Mouse (Mus musculus) cerebellum, postnatal 10 days (tissue): ENCODE measurements around the gene Olfr311.

Source experiments
- DNase-seq, 2 experiments: peaks; one replicate each; pipeline ENCODE4 v3.0.0; 2021; ENCODE audit warnings: mixed read lengths in 2 of 2

The Olfr311 gene

GRCm38 (mm10) chr11:58883756-58884155 is 44.7 kb downstream of the Olfr311 start:
- DNase-seq = no peak

DNA sequence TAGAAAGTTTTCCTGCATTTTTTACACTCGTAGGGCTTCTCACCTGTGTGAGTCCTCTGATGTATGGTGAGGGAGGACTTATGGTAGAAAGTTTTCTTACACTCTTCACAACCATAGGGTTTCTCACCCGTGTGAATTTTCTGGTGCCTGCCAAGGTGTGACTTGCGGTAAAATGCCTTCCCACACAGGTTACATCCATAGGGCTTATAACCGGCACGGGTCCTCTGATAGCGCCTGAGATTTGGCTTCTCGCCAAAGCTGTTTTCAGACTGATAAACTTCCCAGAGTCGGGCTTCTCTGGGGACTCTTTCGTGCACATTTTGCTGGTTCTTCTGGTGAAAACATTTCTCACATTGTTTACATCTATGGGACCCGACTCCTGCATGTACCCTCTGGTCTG is 51.5 kb downstream of the Olfr311 start:
- no peak for DNase-seq
